Mouse (Mus musculus) megakaryocyte, adult 5-6 weeks (primary cell): ENCODE measurements at regions not wholly inside any gene's neighbourhood (a gene's known extent, or its start where the extent isn't known, plus 50 kb on each side); places are given as distances from the start of the nearest gene placed in this dataset.

ENCODE experiments used
- ATAC-seq: 2 replicates; pipeline ENCODE4 v1.8.0; 2016; ENCODE audit warnings: mild to moderate bottlenecking, inconsistent platforms; ENCODE audit not compliant: poor library complexity, severe bottlenecking

- ATAC-seq, result no peak
Observed at GRCm38 (mm10) chr6:117550930-117551329, 290.1 kb upstream of the Zfp637 start.

GRCm38 (mm10) chr6:117552006-117552667, 288.8 kb upstream of the Zfp637 start:
- no peak for ATAC-seq

DNA sequence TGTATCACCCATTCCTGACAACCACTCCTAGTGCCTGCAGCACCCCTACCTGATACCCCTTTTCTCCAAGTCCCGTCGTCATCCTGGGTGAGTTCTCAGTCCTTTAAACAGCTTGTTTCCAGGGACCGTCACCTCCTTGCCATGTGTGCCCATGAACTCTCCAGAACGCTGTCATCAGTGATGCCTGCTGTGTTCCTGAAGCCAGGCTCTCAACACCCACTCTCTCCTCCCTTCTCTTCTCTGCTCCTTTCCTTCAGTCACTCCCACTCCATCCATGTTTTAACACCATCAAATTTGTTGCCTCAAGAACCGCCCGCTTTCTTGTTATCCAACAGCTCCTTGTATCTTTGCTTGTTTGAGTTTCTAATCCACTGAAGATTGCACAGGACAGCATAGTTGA, 277.8 kb upstream of the Zfp637 start:
- ATAC-seq, result no peak

DNA sequence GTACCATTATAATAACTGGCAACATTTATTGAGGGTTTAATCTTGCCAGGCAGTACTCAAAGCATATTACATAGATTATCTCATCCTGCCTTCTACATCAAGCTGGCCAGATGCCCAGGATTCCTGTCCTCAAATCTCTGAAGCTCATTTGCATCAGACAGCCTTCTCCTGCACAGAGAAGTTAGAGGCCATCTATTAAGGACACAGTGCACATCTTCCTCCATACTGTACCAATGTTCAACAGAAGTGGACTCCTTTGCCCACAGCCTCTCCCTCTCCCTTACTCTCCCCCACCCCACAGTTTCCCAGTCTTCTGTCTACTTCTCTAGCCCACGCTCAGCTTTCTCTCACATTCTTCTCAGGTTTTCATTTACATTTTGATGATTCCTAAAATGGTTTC, 277.3 kb upstream of the Zfp637 start:
- no peak for ATAC-seq

- no peak for ATAC-seq
Observed at GRCm38 (mm10) chr6:117566786-117567185, 274.2 kb upstream of the Zfp637 start.

DNA sequence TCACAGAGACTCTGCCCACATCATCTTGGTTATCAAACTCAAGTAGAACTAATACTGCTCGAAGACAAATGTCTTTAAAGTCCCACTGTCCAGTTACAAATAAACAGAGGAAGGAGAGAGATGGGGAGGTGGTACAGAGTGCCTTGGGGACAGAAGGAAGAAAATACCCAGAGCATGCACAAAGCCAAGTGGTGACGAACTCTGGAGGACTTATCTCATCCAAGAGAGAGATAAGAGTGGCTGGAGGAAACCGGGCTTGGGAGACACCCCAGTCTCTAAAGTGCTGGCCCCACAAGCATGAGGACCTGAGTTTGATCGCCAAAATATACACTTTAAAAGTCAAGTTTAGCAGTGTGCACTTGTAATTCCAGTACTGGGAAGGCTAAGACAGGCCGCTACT, 273.3 kb upstream of the Zfp637 start:
- ATAC-seq, result no peak

DNA sequence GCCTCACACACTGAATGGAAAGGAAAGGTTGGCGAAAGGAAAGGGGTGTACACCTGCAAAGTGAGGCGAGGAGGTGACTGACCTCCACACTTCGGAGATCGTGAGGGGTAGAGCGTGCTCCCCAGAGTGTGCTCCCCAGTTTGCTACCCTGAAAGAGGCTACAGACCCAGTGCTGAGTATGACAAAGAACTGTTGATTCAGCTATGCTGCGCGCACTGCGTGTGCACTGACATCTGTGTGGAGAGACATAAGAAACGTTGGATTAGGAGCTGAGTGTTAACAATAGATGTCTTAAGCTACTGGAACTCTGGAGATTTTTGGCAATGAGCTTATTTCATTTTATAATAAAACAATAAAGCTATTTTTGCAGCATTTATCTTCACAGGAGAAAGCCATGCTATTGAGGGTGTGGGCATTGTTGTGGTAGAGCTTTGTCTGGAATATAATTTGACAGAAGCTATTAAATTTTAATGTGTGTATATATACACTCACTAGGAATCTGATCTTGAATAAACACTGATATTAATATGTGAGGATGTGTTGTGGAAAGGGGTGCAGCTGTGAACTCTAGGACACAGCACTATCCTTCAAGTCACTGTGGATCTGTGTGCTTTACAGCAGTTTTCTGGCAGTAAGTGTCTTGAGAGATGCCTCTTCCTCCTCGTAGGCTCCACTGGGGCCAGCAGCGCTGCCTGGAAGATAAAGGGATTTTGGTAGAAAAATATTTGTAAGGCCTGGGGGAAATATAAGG, 271.2 kb upstream of the Zfp637 start:
- no peak for ATAC-seq

DNA sequence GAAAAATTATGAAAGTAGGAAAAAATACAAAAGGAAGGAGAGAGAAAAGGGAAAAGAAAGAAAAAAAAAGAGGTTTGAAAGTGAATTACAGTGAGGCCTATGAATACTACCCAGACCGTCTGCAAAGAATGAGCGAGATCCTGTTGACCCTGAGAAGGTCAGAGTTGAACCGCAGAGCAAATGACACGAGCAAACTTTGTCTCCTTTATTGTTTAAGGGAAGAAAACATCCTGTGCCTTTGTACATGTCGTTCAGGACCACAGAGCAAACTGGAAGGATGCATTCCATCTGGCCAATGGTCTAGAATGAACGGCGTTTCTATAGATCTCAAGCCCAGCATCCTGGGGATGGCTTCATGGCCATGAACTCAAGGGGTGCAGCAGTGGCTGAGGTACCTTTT, 270.6 kb upstream of the Zfp637 start:
- ATAC-seq, result no peak

DNA sequence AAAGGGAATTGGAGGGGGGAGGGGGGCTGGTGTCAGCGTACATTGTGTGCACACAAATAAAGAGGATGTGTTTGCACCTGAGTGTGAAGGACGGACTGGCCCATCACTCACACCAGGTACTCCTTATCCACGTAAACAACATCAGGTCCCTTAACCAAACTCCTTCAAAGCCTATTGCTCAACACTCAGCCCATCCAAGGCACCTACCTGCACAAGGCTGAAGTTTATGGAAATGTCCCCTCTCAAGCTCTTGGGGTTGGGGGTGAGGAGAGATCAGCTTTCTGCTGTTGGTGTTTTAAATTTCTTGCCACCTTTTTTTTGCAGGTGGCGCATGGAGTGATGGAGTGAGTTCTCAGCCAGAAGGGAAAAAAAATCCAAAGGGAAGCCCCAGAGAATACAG, 270.2 kb upstream of the Zfp637 start:
- no peak for ATAC-seq

- no peak for ATAC-seq
Observed at GRCm38 (mm10) chr6:117572006-117572405, 269.0 kb upstream of the Zfp637 start.

GRCm38 (mm10) chr6:117573371-117573770, 267.6 kb upstream of the Zfp637 start:
- ATAC-seq, result no peak

GRCm38 (mm10) chr6:117574146-117574545, 266.8 kb upstream of the Zfp637 start:
- no peak for ATAC-seq

GRCm38 (mm10) chr6:117575057-117575456, 265.9 kb upstream of the Zfp637 start:
- no peak for ATAC-seq

DNA sequence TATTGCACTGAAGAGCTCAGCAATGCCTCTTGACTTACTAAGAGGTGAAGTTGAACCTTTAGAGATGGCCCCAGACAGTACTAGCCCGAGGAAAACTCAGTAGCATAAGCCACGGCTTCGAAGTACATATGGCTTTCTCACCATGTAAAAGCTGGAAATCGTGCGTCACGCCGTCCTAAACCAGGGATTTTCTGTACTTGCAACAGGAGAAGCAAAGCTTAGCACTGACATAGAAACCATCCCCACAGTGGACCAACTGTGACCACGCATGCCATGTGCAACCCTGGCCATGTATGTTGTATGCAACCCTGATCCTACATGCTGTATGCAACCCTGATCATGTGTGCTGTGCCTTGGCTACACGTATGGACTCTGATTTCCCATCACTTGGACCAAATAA, 265.0 kb upstream of the Zfp637 start:
- no peak for ATAC-seq

DNA sequence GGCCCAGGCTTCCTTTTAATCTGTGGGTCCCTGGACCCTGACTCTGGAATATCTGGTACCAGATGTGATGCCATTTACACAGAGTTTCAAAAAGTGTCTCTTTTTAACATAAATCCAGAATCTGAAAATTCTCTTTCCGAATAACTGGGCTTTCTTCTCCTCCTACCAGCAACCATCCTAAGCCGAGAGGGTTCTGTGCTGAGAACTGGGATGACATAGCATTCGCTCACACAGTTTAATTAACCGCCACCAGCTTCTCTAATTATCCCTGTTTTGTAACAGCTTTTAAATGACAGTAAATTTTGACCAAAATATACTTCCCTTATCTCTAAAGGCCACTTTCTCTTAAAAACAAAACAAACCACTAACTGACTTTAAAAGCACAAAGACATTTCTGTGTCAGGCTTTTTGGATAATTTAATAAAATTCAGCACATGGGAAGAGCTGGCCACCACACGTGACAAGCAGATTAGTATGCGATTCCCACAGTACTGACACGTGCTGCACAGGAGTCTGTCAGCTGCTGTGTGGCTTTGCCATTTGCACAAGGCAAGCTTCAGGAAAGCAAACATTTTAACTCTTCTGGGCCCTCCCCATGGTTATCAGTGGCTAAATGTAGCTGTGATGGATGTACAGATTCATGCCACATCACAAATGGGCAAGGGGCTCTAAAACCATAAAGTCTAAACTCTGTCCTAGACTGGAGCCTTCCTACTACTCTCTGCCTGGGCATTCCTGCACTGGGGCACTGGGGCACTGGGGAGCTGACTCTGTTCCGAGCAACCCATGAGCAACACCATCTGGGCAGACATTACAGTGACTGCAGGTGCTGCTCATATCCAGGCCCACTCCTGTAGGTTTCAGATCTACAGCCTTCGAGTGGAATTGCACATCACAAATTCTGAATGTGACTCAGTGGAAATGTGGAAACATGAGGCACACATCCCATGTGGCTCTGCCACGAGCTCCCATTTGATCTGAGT, 263.1 kb upstream of the Zfp637 start:
- ATAC-seq, result no peak

- no peak for ATAC-seq
Observed at GRCm38 (mm10) chr6:117580951-117581350, 260.0 kb upstream of the Zfp637 start.

- ATAC-seq, result no peak
Observed at GRCm38 (mm10) chr6:117583121-117583520, 257.9 kb upstream of the Zfp637 start.

- no peak for ATAC-seq
Observed at GRCm38 (mm10) chr6:117584563-117584962, 256.4 kb upstream of the Zfp637 start.

DNA sequence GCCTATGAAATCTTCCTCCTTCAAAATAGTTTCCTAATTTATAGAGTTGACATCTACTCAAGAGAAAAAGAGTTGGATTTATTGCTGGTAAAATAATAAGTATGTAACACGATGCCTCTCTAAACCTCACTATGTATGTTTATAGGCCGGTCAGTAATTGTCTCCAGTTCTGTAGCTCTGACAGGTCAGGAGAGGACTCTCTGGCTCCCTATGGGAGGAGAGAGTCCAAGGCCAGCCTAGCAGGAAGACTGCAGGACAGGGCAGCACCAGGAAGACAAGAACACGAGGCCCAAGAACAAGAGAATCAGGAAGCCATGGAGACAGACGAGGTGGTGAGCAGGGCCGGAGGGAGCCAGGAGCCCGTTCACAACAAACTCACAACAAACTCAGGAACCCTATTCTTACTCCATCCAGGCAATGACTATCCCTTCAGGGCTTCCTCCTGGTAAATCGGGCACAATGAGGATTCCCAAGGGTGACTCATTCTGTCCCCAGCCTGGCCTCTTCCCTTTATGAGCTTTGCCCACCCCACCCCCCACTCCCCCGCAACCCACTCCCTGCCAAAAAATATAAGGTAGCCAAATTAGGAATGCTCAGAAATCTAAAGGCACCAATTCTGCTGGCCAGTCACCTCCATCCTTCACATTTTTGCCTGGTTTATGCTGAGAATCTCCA, 244.7 kb upstream of the Zfp637 start:
- ATAC-seq, result no peak

DNA sequence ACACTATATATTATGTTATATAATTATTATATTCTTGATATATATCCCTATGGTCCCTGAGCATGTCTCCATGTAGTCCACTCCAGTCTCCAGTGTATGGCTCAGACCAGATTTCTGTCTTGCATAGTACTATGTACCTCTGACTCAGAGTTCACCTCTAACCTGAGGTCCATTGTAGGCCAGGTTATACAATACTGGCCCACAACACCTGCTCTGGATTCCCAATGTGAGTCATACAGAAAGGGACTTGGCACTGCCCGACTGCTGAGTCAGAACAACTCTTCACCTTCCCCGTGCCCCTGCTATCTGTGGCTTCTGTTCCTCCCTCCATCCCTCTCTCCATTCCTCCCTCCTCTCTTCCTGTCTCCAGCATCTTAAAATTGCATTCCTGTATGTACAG, 236.1 kb upstream of the Zfp637 start:
- no peak for ATAC-seq

- no peak for ATAC-seq
Observed at GRCm38 (mm10) chr6:117605685-117606084, 235.3 kb upstream of the Zfp637 start.
